Mouse (Mus musculus) ES-Bruce4 (cell line): ENCODE results near the gene Prmt2. TPM values are rescaled to one million over a fixed set of nuclear protein-coding genes. Genes with fewer than 3 reads are reported as not detected.

Source experiments
- H3K27ac ChIP-seq: 2 replicates; pipeline ENCODE4 v1.5.1; 2012; ENCODE audit warnings: low read length, inconsistent platforms; ENCODE audit not compliant: insufficient read depth
- H3K27me3 ChIP-seq: 2 replicates; pipeline ENCODE4 v1.6.1; 2012; ENCODE audit warnings: mild to moderate bottlenecking, low read length, inconsistent platforms; ENCODE audit not compliant: control insufficient read depth, poor library complexity, insufficient read depth, severe bottlenecking
- H3K36me3 ChIP-seq: 2 replicates; pipeline ENCODE4 v1.6.1; 2012; ENCODE audit warnings: inconsistent platforms, mild to moderate bottlenecking, low read length, moderate library complexity; ENCODE audit not compliant: control insufficient read depth, poor library complexity, insufficient read depth, severe bottlenecking
- H3K4me1 ChIP-seq: one replicate; pipeline ENCODE4 v1.8.1; 2011; ENCODE audit warnings: low read length; ENCODE audit not compliant: control insufficient read depth, insufficient read depth
- H3K4me3 ChIP-seq: 2 replicates; pipeline ENCODE4 v1.5.1; 2011; ENCODE audit warnings: low read depth, mild to moderate bottlenecking, low read length
- H3K9ac ChIP-seq: 2 replicates; pipeline ENCODE4 v1.6.1; 2012; ENCODE audit warnings: low read depth, mild to moderate bottlenecking, inconsistent platforms; ENCODE audit not compliant: poor library complexity, severe bottlenecking
- H3K9me3 ChIP-seq: replicated peaks from 2 replicates; pipeline ENCODE4 v1.6.1; 2012; ENCODE audit warnings: mild to moderate bottlenecking, low read length, inconsistent platforms; ENCODE audit not compliant: control insufficient read depth, poor library complexity, insufficient read depth, severe bottlenecking
- CTCF ChIP-seq: IDR thresholded peaks from one replicate; pipeline ENCODE4 v1.8.1; 2011; ENCODE audit warnings: low read depth, low read length
- EP300 ChIP-seq: IDR thresholded peaks from 2 replicates; pipeline ENCODE4 v1.6.1; 2011; ENCODE audit warnings: low read depth, low read length; ENCODE audit not compliant: insufficient read depth
- POLR2A ChIP-seq: IDR thresholded peaks from one replicate; pipeline ENCODE4 v1.8.1; 2011; ENCODE audit warnings: low read length; ENCODE audit not compliant: insufficient read depth
- polyA plus RNA-seq: library from polyadenylated mRNA; stranded (reverse); fragments of >200 nt; gene quantifications from 2 replicates; pipeline ENCODE4 v1.2.4, GENCODE M21; 2011; ENCODE audit warnings: low read depth; ENCODE audit not compliant: missing spikeins, insufficient read depth, insufficient read length

Gene Prmt2
- polyA plus RNA-seq, 1 experiment: 28.6 TPM

GRCm38 (mm10) chr10:76188010-76188409 is 49.7 kb downstream of the Prmt2 start:
- Histone ChIP-seq H3K9me3 (no peaks in the 10 kb centered on the region), H3K4me1 (no peaks in the 10 kb centered on the region), H3K36me3 (no peaks in the 10 kb centered on the region), H3K9ac (no peak overlapping the region), H3K27me3 (no peaks in the 10 kb centered on the region), H3K4me3 (no peak overlapping the region), H3K27ac (no peak overlapping the region)
- no peak for TF ChIP-seq CTCF
- TF ChIP-seq EP300: no peak
- TF ChIP-seq POLR2A: no peak

DNA sequence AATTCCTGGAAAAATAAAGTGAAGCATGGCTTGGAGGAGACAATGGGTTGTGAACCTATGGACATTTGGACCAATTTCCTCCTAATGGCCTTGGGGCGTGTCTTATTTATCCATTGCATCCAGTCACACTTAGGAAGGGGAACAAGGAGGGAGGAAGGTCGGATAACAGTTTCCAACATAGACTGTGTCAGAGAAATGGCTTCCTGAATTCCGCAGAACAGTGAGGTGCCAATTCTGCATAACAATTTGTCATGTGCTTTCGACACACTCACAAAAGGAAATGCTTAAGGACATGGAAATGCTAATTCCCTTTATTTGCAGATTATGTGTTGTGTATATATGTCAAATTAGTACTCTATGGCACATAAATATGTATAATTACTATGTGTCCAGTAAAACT is 52.4 kb downstream of the Prmt2 start:
- TF ChIP-seq EP300 (no peak), POLR2A (no peak), CTCF (no peak)
- Histone ChIP-seq H3K27ac (no peak overlapping the region), H3K9ac (no peak overlapping the region), H3K27me3 (no peaks in the 10 kb centered on the region), H3K4me3 (no peak overlapping the region), H3K4me1 (no peaks in the 10 kb centered on the region), H3K9me3 (no peaks in the 10 kb centered on the region), H3K36me3 (no peaks in the 10 kb centered on the region)

- no peak for TF ChIP-seq EP300
- TF ChIP-seq CTCF: no peak
- Histone ChIP-seq H3K36me3 (no peaks in the 10 kb centered on the region), H3K27me3 (no peaks in the 10 kb centered on the region), H3K4me3 (no peak overlapping the region), H3K4me1 (no peaks in the 10 kb centered on the region), H3K27ac (no peak overlapping the region), H3K9me3 (no peaks in the 10 kb centered on the region; the same call in 1 of the 2 replicates), H3K9ac (no peak overlapping the region)
Observed at GRCm38 (mm10) chr10:76174899-76175298, 62.8 kb downstream of the Prmt2 start.

GRCm38 (mm10) chr10:76158009-76158408 is 79.7 kb downstream of the Prmt2 start:
- no peaks in the 10 kb centered on the region for H3K27me3 ChIP-seq
- no peak for TF ChIP-seq EP300
- TF ChIP-seq CTCF: no peak
- no peak for TF ChIP-seq POLR2A
- H3K27ac ChIP-seq: no peak overlapping the region
- H3K4me1 ChIP-seq: no peaks in the 10 kb centered on the region
- no peak overlapping the region for H3K4me3 ChIP-seq
- no peaks in the 10 kb centered on the region for H3K9me3 ChIP-seq
- no peaks in the 10 kb centered on the region for H3K36me3 ChIP-seq
- H3K9ac ChIP-seq: no peak overlapping the region

GRCm38 (mm10) chr10:76157528-76157927 is 80.1 kb downstream of the Prmt2 start:
- H3K9ac ChIP-seq: no peak overlapping the region
- H3K27ac ChIP-seq: no peak overlapping the region
- H3K4me1 ChIP-seq: no peaks in the 10 kb centered on the region
- H3K36me3 ChIP-seq: no peaks in the 10 kb centered on the region
- no peaks in the 10 kb centered on the region for H3K27me3 ChIP-seq
- no peak for TF ChIP-seq CTCF
- no peak for TF ChIP-seq POLR2A
- no peak for TF ChIP-seq EP300
- no peaks in the 10 kb centered on the region for H3K9me3 ChIP-seq
- H3K4me3 ChIP-seq: no peak overlapping the region

Other genes starting within 250 kb of the Prmt2 start
- gene Zfp280b, start 205.2 kb downstream of the Prmt2 start, polyA plus RNA-seq: 59.7 and 63.2 TPM in 2 replicates
- not detected in 2 replicates for gene Slc5a4b, start 126.9 kb downstream of the Prmt2 start, polyA plus RNA-seq
- not detected in 2 replicates for gene Slc5a4a, start 90.4 kb downstream of the Prmt2 start, polyA plus RNA-seq
- gene S100b, start 16.0 kb upstream of the Prmt2 start, polyA plus RNA-seq: not detected in 2 replicates
- 10.4 and 12.5 TPM in 2 replicates for gene Dip2a, start 107.4 kb upstream of the Prmt2 start, polyA plus RNA-seq
- gene AC141477.1, start 202.6 kb upstream of the Prmt2 start, polyA plus RNA-seq: 47.3 and 67.3 TPM in 2 replicates
- gene Pcnt, start 204.9 kb upstream of the Prmt2 start, polyA plus RNA-seq: 42.2 and 47.0 TPM in 2 replicates
- gene 2610028H24Rik, start 211.2 kb upstream of the Prmt2 start, polyA plus RNA-seq: not detected in 2 replicates
- gene Mcm3ap, start 231.1 kb upstream of the Prmt2 start, polyA plus RNA-seq: 59.1 and 66.6 TPM in 2 replicates
- 4.1 and 5.6 TPM in 2 replicates for gene Ybey, start 231.2 kb upstream of the Prmt2 start, polyA plus RNA-seq